Mouse (Mus musculus) heart, embryonic 14.5 days (tissue): ENCODE data around the gene St14. TPM values are rescaled to one million over a fixed set of nuclear protein-coding genes. Genes with fewer than 3 reads are reported as not detected.

Experiments
- ATAC-seq: fragments of 200-750 bp; cut with Nextera tagmentation; 2 replicates; pipeline ENCODE4 v1.8.0; 2017; ENCODE audit warnings: low read depth, moderate TSS enrichment; ENCODE audit not compliant: insufficient number of reproducible peaks, insufficient read depth, low FRiP score
- H3K27ac ChIP-seq, 2 experiments: fragments of 200-500 bp in 1 of 2; fragments of 300-500 bp in 1 of 2; sonication (generic) in 1 of 2; replicated peaks in 1 of 2; 2 replicates each; pipeline ENCODE4 v1.5.1; 2012 to 2014; ENCODE audit warnings: low read depth in 2 of 2, low read length in 2 of 2, control low read depth in 1 of 2, mild to moderate bottlenecking in 1 of 2, mixed read lengths in 1 of 2; ENCODE audit not compliant: control insufficient read depth in 1 of 2, insufficient read depth in 1 of 2
- H3K27me3 ChIP-seq: fragments of 300-500 bp; sonication (generic); 2 replicates; pipeline ENCODE4 v1.6.1; 2014; ENCODE audit warnings: mild to moderate bottlenecking, low read length, control low read depth; ENCODE audit not compliant: control insufficient read depth, insufficient read depth
- H3K36me3 ChIP-seq: fragments of 300-500 bp; sonication (generic); 2 replicates; pipeline ENCODE4 v1.6.1; 2014; ENCODE audit warnings: mild to moderate bottlenecking, control low read depth, low read length, mixed read lengths; ENCODE audit not compliant: control insufficient read depth, insufficient read depth
- H3K4me1 ChIP-seq, 2 experiments: fragments of 200-500 bp in 1 of 2; fragments of 300-500 bp in 1 of 2; sonication (generic) in 1 of 2; 2 replicates each; pipeline ENCODE4 v1.6.1; 2012 to 2014; ENCODE audit warnings: low read length in 2 of 2, control low read depth in 1 of 2, mixed read lengths in 1 of 2; ENCODE audit not compliant: control insufficient read depth in 2 of 2, insufficient read depth in 2 of 2
- H3K4me2 ChIP-seq: fragments of 300-500 bp; sonication (generic); 2 replicates; pipeline ENCODE4 v1.6.1; 2014; ENCODE audit warnings: mild to moderate bottlenecking, low read length
- H3K4me3 ChIP-seq, 2 experiments: fragments of 200-500 bp in 1 of 2; fragments of 300-500 bp in 1 of 2; sonication (generic) in 1 of 2; 2 replicates each; pipeline ENCODE4 v1.5.1; 2012 to 2014; ENCODE audit warnings: low read length in 2 of 2, mild to moderate bottlenecking in 2 of 2, control low read depth in 1 of 2, low read depth in 1 of 2, moderate library complexity in 1 of 2; ENCODE audit not compliant: control insufficient read depth in 1 of 2, insufficient read depth in 1 of 2
- H3K9ac ChIP-seq: fragments of 300-500 bp; sonication (generic); 2 replicates; pipeline ENCODE4 v1.6.1; 2014; ENCODE audit warnings: mild to moderate bottlenecking, low read length
- H3K9me3 ChIP-seq: fragments of 300-500 bp; sonication (generic); 2 replicates; pipeline ENCODE4 v1.6.1; 2016; ENCODE audit warnings: low read length, control low read depth; ENCODE audit not compliant: control insufficient read depth
- WGBS: fragments of 180-500 bp; shearing (Covaris S2); extraction: QIAGEN DNeasy Blood & Tissue Kit; methylation state at CpG from one replicate; pipeline ENCODE4 v1.1.7; 2014; 5-methylcytosine and 5-hydroxymethylcytosine counted together
- polyA plus RNA-seq: library from polyadenylated mRNA; unstranded; fragments of >200 nt; fragmentation: Nextera tagmentation; extraction: Ambion mirVana; gene quantifications from 2 replicates; pipeline ENCODE4 v1.2.1, GENCODE M21; 2014

Gene St14
- 0.58 and 0.85 TPM in 2 replicates for polyA plus RNA-seq

DNA sequence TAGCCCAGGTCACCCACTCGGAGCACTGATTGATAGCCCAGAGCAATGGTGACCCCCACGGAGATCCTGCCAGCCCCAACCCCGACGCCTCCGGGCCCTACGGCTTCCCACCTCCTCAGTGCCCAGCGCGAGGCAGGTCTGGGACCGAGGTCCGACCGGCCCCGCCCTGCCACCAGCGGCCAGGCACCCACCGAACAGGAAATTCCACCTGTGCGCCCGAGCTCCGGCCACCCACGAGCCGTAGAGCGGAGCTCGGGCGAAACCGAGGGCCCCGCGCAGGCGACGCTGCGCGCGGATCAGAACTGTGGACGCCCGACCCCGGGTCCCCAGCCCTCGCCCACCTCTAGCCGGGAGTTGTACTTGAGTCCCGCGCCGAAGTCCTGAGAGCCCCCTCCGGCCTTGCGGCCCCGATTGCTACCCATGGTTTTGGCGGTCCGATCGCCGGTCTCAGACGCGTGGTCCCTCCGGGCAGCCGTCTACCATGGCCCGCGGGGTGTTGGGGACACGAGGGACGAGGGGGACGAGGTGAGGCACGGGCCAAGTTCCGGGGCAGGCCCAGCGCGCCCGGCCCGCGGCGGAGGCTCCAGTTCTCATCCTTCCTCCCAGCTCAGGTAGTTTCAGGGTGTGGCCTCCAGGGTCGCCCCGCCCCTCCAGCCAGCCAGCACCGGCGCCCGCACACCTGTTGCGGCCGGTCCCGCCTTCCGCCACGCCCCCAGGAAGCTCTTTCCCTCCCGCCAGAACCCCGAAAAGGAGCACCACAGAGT lies at the start of gene St14:
Gene St14 (minus strand): TSS at position 649 of the 764 bp plus-strand sequence.
- Histone ChIP-seq H3K27me3 (peaks cover 70% of the 10 kb centered on the region), H3K4me1 (peaks cover 8 to 16% of the 10 kb centered on the region in 2 experiments; a peak in 3 of 4 replicates), H3K36me3 (no peaks in the 10 kb centered on the region), H3K9me3 (no peaks in the 10 kb centered on the region), H3K4me3 (peak within 1 kb of the TSS; percentile 48 to 50), H3K4me2 (peak within 1 kb of the TSS; percentile 80), H3K9ac (peak within 1 kb of the TSS; percentile 60), H3K27ac (no peak within 1 kb of the TSS)
- 1% methylated on average over 73 of the region's 74 CpGs for WGBS
- ATAC-seq: peak; percentile 43; the same call in 1 of the 2 replicates

- ATAC-seq: no peak
- H3K27ac ChIP-seq: peak overlapping the region in 1 of 2 experiments; percentile 88; a peak in 1 of 4 replicates
- H3K4me2 ChIP-seq: no peak overlapping the region
- peaks cover 24 to 60% of the 10 kb centered on the region in 2 experiments for H3K4me1 ChIP-seq
- 94% methylated on average over 6 of the region's 6 CpGs for WGBS
- H3K9ac ChIP-seq: peak overlapping the region; percentile 11; the same call in 1 of the 2 replicates
- H3K9me3 ChIP-seq: no peaks in the 10 kb centered on the region
- peaks cover 25% of the 10 kb centered on the region; the same call in 1 of the 2 replicates for H3K36me3 ChIP-seq
- H3K27me3 ChIP-seq: no peaks in the 10 kb centered on the region
- H3K4me3 ChIP-seq: no peak overlapping the region
Observed at GRCm38 (mm10) chr9:31177692-31178091, 46.0 kb upstream of the St14 start.

- 0 out of 2 replicates have a peak overlapping the region, but pooled peaks have one; percentile 35 for H3K9ac ChIP-seq
- peak; percentile 88 for ATAC-seq
- 25% methylated on average over 8 of the region's 8 CpGs for WGBS
- H3K27me3 ChIP-seq: no peaks in the 10 kb centered on the region
- H3K36me3 ChIP-seq: peaks cover 27% of the 10 kb centered on the region; the same call in 1 of the 2 replicates
- H3K27ac ChIP-seq: peak overlapping the region; percentile 88 to 95
- peak overlapping the region; percentile 36 for H3K4me2 ChIP-seq
- no peaks in the 10 kb centered on the region for H3K9me3 ChIP-seq
- H3K4me1 ChIP-seq: peaks cover 21 to 49% of the 10 kb centered on the region in 2 experiments
- no peak overlapping the region for H3K4me3 ChIP-seq
Observed at GRCm38 (mm10) chr9:31176379-31177130, 44.9 kb upstream of the St14 start.

DNA sequence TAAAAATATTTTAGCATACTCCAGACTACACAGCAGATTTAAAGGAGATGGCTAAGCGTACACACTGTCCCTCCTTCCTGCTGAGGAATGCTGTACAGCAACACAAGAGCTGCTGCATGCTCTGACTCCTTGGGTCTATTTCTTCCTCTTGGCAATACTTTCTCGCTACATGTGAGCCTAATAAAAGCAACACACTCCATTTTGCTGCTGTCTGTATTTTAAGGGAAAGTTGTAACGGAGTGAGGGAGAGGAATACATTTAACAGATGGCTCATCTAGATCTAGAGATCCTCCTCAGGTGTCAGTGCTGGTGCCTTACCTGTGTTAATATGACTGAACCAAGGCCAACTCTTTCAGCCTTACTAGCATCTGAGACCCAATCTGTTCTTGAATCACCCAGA lies 44.3 kb upstream of the St14 start:
- H3K27me3 ChIP-seq: no peaks in the 10 kb centered on the region
- H3K36me3 ChIP-seq: peaks cover 33% of the 10 kb centered on the region; the same call in 1 of the 2 replicates
- WGBS: 55% methylated on average over 3 of the region's 3 CpGs
- no peak for ATAC-seq
- peak overlapping the region; percentile 88 to 95 for H3K27ac ChIP-seq
- no peaks in the 10 kb centered on the region for H3K9me3 ChIP-seq
- peak overlapping the region; percentile 19; the same call in 1 of the 2 replicates for H3K4me2 ChIP-seq
- H3K4me1 ChIP-seq: peaks cover 21 to 43% of the 10 kb centered on the region in 2 experiments
- no peak overlapping the region for H3K4me3 ChIP-seq
- no peak overlapping the region for H3K9ac ChIP-seq

DNA sequence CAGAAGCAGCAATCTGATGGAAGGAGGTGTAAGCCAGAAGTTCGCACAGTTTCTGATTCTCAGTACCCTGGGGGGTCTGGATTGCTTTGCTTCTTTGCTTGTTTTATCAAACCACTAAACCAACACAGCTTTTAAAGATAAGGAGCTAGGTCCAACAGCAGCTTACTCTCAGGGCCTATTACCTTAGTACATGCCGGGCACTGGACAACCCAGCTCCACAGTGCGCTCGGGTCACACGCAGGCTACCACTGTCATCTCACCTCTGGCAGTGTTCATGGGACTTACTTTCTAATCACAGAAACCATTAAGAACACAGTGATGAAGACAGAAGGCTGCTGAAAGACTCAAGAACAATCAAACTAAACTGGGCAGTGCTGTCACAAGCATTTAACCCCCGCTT lies 43.7 kb upstream of the St14 start:
- Histone ChIP-seq H3K36me3 (peaks cover 39% of the 10 kb centered on the region), H3K4me3 (no peak overlapping the region), H3K27ac (peak overlapping the region in 1 of 2 experiments; percentile 88; a peak in 2 of 4 replicates), H3K9ac (no peak overlapping the region), H3K9me3 (no peaks in the 10 kb centered on the region), H3K27me3 (no peaks in the 10 kb centered on the region), H3K4me2 (no peak overlapping the region), H3K4me1 (peaks cover 22 to 43% of the 10 kb centered on the region in 2 experiments)
- 37% methylated on average over 6 of the region's 6 CpGs for WGBS
- ATAC-seq: no peak

DNA sequence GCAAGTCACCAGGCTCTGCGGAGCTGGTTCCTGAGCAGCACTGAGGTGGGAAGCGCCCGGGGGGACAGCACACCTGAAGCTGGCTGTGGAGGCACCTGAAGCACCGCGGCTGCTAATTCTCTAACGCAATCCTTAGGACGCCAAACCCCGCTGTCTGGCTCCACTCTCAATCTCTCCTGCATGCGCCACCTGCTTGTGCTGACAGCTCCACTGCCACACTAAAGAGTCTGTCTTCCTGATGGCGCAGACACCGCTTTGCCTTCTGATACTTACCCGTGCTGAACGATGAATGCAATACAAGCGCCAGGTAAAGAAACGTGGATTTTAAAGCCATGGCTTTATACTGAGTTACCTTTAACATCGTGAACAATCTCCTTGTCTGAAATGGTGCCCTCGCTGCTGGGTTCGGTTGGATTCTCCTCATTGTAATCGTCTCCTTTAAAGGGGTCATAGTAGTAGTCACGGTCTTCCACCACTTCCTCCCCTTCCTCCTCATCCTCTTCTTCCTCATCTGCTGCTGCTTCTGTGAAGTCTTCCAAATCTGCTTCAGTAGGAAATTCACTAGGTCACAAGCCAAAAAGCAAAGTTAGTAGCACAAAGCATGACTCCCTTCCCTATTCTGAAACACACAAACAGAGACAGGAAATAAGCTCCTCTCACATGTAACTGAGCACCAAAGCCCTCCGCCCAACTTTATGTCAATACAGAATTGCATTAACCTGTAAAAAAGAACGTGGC lies 36.9 kb upstream of the St14 start:
- ATAC-seq: no peak
- H3K4me1 ChIP-seq: peaks cover 10 to 17% of the 10 kb centered on the region in 2 experiments
- peaks cover 72% of the 10 kb centered on the region for H3K36me3 ChIP-seq
- no peaks in the 10 kb centered on the region for H3K9me3 ChIP-seq
- H3K4me3 ChIP-seq: no peak overlapping the region
- no peak overlapping the region for H3K27ac ChIP-seq
- H3K9ac ChIP-seq: no peak overlapping the region
- WGBS: 68% methylated on average over 22 of the region's 22 CpGs
- H3K4me2 ChIP-seq: 0 out of 2 replicates have a peak overlapping the region, but pooled peaks have one; percentile 0
- no peaks in the 10 kb centered on the region for H3K27me3 ChIP-seq

DNA sequence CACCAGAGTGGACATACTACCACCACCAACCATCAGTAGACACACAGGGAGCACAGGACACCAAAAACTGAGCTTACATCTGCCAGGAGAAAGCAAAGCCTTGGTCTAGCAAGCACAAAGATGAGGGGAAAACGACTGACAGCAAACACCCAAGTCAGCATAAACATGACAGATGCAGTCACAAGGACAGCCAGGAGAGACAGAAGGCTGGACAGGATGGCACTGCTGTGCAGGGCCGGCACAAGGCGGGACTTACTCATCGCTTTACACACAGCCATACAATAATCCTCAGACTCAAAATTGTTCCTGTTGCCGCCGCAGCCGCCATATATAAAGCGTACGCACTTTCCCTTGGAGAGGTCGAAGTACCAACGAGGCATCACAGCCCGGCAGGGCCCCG lies 35.7 kb upstream of the St14 start:
- Histone ChIP-seq H3K9me3 (no peaks in the 10 kb centered on the region), H3K4me2 (no peak overlapping the region), H3K36me3 (peaks cover 82% of the 10 kb centered on the region), H3K4me1 (peaks cover 10 to 17% of the 10 kb centered on the region in 2 experiments), H3K27ac (no peak overlapping the region), H3K4me3 (no peak overlapping the region), H3K27me3 (no peaks in the 10 kb centered on the region), H3K9ac (no peak overlapping the region)
- ATAC-seq: no peak
- 89% methylated on average over 13 of the region's 13 CpGs for WGBS
